Mouse (Mus musculus): ENCODE measurements around the gene Dleu7.

GRCm38 (mm10) chr14:62251999-62252398, 40.8 kb downstream of the Dleu7 start:
- TF ChIP-seq CTCF (IDR thresholded peaks at IDR 0.05; ENCODE audit: low read depth, low read length) (peak; percentile 59; the same call in 1 of the 2 replicates), TAL1 (conservative IDR thresholded peaks at IDR 0.05; ENCODE audit: low read depth, low read length) (no peak), GATA2 (IDR thresholded peaks at IDR 0.05; ENCODE audit: borderline replicate concordance, low read depth, low read length) (no peak)

Data from G1E (cell line).